Mouse (Mus musculus): ENCODE measurements around the gene Dync1i1.

GRCm38 (mm10) chr6:5977238-5977920 is 251.9 kb downstream of the Dync1i1 start:
- TF ChIP-seq CTCF (IDR thresholded peaks at IDR 0.05; ENCODE audit: low read depth) (no peak), EP300 (IDR thresholded peaks at IDR 0.05; ENCODE audit: low read depth) (no peak)

All from heart, postnatal 0 days (tissue).